Mouse (Mus musculus): Measurements from ENCODE around the gene Fam167b.
"Not testable (repeated sequence)": the region's sequence is repeated elsewhere in the genome, so short reads cannot be mapped to it uniquely, and the experiment has no call there.

Gene Fam167b

DNA sequence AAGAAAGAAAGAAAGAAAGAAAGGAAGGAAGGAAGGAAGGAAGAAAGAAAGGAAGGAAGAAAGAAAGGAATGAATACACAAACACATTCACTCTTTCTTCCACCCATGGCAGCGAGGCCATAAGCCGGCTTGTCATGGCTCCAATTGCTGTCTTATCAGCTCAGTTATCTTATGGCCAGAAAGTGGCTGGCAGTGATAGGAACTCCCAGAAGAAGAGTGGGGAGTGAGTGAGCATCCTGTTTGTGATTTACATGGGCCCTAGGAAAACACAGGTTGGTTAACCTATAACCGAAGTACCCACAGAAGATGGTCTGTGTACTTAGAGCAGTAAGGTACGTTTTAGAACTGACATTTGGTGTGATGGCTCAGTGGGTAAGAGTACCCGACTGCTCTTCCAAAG lies 17.2 kb downstream of the Fam167b start:
- no peak for DNase-seq (ENCODE audit: extremely low spot score, low spot score)

DNA sequence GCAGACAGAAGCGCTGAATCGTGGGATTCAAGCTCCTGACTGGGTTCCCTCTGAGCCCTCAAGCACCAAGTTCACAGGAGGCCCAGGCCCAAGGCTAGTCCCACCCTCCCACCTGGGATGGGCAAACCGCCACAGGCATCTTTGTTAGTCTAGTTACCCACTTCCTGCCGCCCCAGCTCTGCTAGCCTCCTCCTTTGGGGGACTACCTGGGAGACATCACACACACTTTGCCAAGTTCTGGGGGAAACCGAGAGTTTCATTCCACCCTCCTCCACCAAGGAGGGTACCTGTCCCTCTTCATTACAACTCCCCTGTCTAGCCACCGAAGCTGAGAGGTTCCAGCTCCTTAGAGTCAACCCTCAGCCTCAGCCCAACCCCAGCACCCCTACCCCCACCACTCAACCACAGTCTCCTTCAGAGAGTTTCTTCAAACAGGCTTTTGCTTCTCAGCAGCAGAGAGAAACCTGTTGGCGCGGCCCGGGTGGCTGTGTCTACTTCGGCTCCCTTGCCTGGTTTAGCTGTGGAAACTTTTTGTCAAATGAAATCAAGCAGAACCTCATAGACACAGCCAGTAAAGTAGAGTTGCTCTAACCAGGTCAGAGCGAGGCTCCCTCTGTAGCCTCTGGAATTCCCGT lies 19.9 kb downstream of the Fam167b start:
- DNase-seq (ENCODE audit: extremely low spot score, low spot score): no peak

DNA sequence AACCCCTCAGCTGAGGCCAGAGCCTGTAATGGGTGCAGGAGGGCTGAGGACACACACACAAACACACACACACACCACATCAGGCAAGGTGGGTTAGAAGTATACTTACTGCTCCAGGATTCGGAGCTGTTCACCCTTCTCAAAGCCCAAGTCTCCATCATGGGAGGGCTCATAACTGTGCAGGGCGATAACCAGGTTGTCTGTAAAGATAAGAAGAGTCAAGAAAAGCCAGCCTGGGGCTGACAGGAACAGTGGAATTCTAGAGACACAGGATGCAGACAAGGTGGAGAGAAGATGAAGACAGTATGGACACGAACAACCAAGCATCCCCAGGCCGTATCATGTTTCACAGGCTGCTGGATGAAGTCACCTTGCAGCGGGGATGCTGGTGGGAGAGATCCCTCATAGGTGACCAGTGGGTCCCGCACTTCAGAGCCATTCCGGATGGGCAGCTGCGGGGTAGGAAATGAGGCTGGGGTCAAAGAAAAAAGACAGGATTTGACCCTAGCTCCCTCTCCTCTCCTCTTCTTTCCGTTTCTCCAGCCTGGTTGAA lies 21.0 kb downstream of the Fam167b start:
- DNase-seq (ENCODE audit: extremely low spot score, low spot score): no peak

DNA sequence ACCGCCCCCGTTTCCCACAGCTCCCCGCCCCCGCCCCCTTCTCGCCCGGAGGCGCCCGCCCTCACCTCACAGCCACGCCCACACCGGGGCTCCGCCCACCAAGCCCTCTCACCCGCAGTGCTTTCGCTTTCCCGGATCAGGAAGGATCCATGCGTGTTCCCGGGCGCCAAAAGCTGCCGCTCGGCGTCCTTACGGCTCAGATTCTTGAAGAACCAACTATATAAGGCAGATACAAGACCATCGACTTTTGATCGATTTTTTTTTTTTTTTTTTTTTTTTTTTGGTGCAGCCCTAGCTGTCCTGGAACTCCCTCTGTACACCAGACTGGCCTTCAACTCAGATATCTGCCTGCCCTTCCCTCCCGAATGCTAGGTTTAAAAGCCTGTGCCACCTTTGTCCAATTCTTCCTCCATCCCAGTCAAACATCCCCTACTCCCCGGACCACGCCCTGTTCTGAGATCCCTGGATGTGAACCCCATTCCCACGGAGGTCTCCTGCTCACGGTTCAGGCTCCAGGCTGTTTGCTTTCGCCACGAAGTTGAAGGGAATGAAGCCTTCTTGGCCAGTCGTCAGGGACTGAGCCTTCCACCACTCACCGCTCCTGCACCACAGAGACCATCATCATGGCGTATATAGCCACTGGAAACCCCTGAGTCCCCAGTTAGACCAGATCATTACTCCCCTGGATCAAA lies 21.7 kb downstream of the Fam167b start:
- DNase-seq (ENCODE audit: extremely low spot score, low spot score): peak; percentile 93

DNA sequence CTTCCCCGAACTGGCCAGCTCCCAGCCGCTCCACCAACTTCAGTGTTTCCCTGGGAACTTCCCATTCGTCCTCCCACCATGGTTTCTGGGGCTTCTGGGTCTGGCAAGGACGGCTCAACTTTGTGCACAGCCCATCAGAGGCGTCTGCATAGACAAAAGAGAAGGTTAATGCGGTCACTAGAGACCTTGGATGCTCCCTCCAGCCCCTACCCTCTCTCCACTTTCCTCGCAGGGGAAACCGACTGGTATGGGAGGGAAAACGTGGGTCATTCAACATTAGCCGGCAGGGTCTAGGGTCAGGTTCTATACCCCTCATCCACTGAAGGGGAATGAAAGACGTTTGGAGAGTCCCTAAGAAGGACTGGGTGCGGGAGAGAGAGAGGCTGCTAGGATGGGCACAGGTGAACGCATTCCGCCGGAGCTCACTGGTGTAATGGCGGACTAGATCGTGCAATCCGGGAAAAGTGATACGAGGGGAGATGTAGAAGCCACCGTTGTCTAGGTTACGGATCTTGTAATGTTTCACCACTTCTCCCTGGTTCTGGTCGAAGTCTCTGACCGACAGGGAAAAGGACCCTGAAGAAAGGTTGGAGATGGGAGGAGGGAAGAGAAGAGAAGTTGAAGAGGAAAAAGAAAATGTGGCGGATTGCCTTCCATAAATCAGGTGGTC lies 22.4 kb downstream of the Fam167b start:
- peak; percentile 55 for DNase-seq (ENCODE audit: extremely low spot score, low spot score)

DNA sequence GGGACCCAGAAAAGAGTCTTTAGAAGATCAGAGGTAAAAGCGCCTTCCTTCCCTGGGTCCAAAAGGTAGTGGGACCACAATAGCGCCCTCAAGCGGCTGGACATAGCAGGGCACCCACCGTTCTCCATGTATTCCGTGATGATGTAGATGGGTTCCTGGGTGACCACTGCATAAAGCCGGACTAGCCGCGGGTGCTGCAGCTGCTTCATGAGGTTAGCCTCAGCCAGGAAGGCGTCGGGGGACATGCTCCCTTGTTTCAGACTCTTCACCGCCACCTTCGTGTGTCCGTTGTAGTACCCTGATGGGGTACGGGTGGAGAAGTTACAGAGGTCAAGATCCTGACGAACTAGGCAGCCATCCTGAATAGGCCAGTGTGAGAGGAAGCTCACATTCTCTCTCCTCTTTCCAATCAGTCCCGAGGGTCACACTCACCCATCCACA lies 22.9 kb downstream of the Fam167b start:
- peak; percentile 70 for DNase-seq (ENCODE audit: extremely low spot score, low spot score)

DNA sequence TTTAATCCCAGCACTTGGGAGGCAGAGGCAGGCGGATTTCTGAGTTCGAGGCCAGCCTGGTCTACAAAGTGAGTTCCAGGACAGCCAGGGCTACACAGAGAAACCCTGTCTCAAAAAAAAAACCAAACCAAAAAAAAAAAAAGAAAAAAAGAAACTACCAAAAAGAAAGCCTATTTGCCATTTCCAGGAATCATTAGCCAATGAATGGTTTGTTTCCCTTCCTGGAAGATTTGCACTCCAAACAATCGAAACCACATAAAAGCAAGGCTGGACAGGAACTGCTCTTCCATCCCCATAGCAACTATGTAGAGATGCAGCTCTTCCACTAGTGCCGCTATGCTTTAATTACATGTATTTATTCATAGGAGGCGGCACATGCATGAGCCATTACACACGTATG lies 23.8 kb downstream of the Fam167b start:
- not testable (repeated sequence) for DNase-seq (ENCODE audit: extremely low spot score, low spot score)

GRCm38 (mm10) chr4:129550295-129550694 lies 28.1 kb downstream of the Fam167b start:
- no peak for DNase-seq (ENCODE audit: extremely low spot score, low spot score)

- DNase-seq (ENCODE audit: extremely low spot score, low spot score): no peak
Observed at GRCm38 (mm10) chr4:129549306-129549705, 29.0 kb downstream of the Fam167b start.

GRCm38 (mm10) chr4:129547631-129548030 lies 30.7 kb downstream of the Fam167b start:
- DNase-seq (ENCODE audit: extremely low spot score, low spot score): not testable (repeated sequence)

DNA sequence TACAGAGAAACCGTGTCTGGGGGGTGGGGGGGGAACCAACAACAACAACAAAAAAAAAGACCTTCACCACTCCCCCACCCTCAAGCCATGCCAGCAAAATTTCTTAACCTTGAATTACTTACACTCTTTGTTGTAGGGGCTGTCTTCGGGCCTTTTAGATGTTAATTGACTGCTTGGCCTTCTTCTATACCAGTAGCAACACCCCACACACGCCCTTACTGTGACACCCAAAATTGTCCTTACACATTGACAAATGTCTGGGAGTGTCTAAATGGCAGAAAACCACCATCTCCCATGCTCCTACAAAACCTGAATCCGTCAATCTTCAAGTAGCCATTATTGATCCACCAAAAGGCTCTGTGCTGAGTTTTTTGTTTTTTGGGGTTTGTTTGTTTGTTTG lies 34.2 kb downstream of the Fam167b start:
- DNase-seq (ENCODE audit: extremely low spot score, low spot score): no peak

DNA sequence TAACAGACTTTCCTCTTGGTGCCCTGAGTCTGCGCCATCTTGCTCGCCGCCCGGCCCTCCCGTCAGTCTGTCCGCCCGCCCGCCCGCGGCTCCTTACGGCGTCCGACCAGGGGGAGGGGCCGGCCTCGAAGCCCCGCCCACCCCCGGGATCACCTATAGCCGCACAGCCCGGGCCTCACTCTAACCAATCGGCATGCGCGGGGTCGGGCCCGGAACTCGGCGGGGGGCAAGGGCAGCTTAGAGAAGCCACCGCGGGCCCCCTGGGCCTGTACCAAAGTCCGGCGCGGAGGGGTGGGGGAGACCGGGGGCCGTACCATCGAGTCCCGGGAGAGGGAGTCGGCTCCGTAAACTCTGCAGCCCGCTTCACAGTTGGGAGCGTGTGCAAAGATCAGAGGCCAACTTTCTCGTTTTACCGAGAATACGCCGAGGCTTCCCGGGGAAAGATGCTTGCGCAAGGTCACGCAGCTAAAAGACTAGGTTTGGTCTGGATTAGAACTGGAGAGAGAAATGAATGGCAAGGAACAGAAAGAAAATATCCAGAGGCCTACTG lies 35.7 kb downstream of the Fam167b start, which contains the start of gene Hdac1:
TSS of gene Hdac1 (minus strand) at position 122 of the 550 bp plus-strand sequence.
- DNase-seq (ENCODE audit: extremely low spot score, low spot score): peak; percentile 99

- DNase-seq (ENCODE audit: extremely low spot score, low spot score): no peak
Observed at GRCm38 (mm10) chr4:129541868-129542591, 36.3 kb downstream of the Fam167b start.

GRCm38 (mm10) chr4:129540012-129540411 lies 38.3 kb downstream of the Fam167b start:
- DNase-seq (ENCODE audit: extremely low spot score, low spot score): no peak

GRCm38 (mm10) chr4:129528901-129529300 lies 49.4 kb downstream of the Fam167b start:
- DNase-seq (ENCODE audit: extremely low spot score, low spot score): not testable (repeated sequence)

Measured in neural tube, embryonic 10.5 days (tissue).